Mouse (Mus musculus) intestine, embryonic 14.5 days (tissue): ENCODE data around the gene Capn11. TPM values are rescaled to one million over a fixed set of nuclear protein-coding genes. Genes with fewer than 3 reads are reported as not detected.

Source experiments
- ATAC-seq: fragments of 200-750 bp; cut with Nextera tagmentation; replicated peaks from 2 replicates; pipeline ENCODE4 v1.8.0; 2017; ENCODE audit warnings: low read depth, moderate number of reproducible peaks, moderate TSS enrichment, moderate library complexity; ENCODE audit not compliant: low FRiP score, low TSS enrichment
- DNase-seq: peaks from one replicate; pipeline ENCODE4 v3.0.0-alpha.2; 2018; ENCODE audit warnings: low spot score
- H3K27ac ChIP-seq: fragments of 300-500 bp; sonication (generic); 2 replicates; pipeline ENCODE4 v1.5.1; 2014; ENCODE audit warnings: low read depth, mild to moderate bottlenecking, control low read depth
- H3K27me3 ChIP-seq: fragments of 300-500 bp; sonication (generic); replicated peaks from 2 replicates; pipeline ENCODE4 v1.6.1; 2014; ENCODE audit warnings: low read length, control low read depth; ENCODE audit not compliant: control insufficient read depth, insufficient read depth
- H3K36me3 ChIP-seq: fragments of 300-500 bp; sonication (generic); 2 replicates; pipeline ENCODE4 v1.6.1; 2014; ENCODE audit warnings: low read length, control low read depth; ENCODE audit not compliant: control insufficient read depth, insufficient read depth
- H3K4me1 ChIP-seq: fragments of 300-500 bp; sonication (generic); replicated peaks from 2 replicates; pipeline ENCODE4 v1.6.1; 2014; ENCODE audit warnings: low read length, control low read depth, mixed read lengths; ENCODE audit not compliant: control insufficient read depth, insufficient read depth
- H3K4me2 ChIP-seq: fragments of 300-500 bp; sonication (generic); 2 replicates; pipeline ENCODE4 v1.6.1; 2014; ENCODE audit warnings: low read length
- H3K4me3 ChIP-seq: fragments of 300-500 bp; sonication (generic); 2 replicates; pipeline ENCODE4 v1.5.1; 2014; ENCODE audit warnings: low read depth, low read length, control low read depth, mixed read lengths
- H3K9ac ChIP-seq: fragments of 300-500 bp; sonication (generic); 2 replicates; pipeline ENCODE4 v1.6.1; 2014; ENCODE audit warnings: mild to moderate bottlenecking, low read length
- H3K9me3 ChIP-seq: fragments of 300-500 bp; sonication (generic); 2 replicates; pipeline ENCODE4 v1.6.1; 2016; ENCODE audit warnings: low read length, control low read depth; ENCODE audit not compliant: control insufficient read depth
- WGBS: fragments of 180-500 bp; shearing (Covaris S2); extraction: QIAGEN DNeasy Blood & Tissue Kit; methylation state at CpG from one replicate; pipeline ENCODE4 v1.1.7; 2014; 5-methylcytosine and 5-hydroxymethylcytosine counted together
- polyA plus RNA-seq: library from polyadenylated mRNA; unstranded; fragments of >200 nt; fragmentation: Nextera tagmentation; extraction: Ambion mirVana; gene quantifications from 2 replicates; pipeline ENCODE4 v1.2.1, GENCODE M21; 2014

Capn11 gene
- polyA plus RNA-seq, 1 experiment from 2014 or later = not detected

- Histone ChIP-seq H3K27me3 (no peaks in the 10 kb centered on the region), H3K4me2 (no peak overlapping the region), H3K9ac (no peak overlapping the region), H3K36me3 (no peaks in the 10 kb centered on the region), H3K27ac (no peak overlapping the region), H3K9me3 (no peaks in the 10 kb centered on the region), H3K4me3 (no peak overlapping the region), H3K4me1 (peaks cover 16% of the 10 kb centered on the region; the same call in 1 of the 2 replicates)
- DNase-seq = no peak
- no peak for ATAC-seq
- WGBS = 61% methylated on average over 4 of the region's 4 CpGs
Observed at GRCm38 (mm10) chr17:45616046-45616650, 43.0 kb downstream of the Capn11 start.

DNA sequence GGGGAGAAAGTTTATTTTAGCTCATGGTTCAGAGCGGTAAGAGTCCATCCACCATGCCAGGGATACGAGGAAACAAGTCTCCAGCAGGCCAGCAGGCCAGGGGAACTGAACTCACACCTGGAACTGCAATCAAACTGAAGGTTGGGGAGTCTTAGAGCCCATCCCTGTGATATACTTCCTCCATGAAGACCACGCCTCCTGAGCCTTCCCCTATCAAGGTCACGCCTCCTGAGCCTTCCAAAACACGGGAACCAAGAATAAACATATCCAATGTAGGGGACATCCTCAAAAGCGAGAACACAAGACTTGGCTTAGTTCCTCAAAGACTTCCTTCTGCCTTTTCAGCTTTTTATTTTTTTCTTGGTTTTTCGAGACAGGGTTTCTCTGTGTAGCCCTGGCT, 46.2 kb downstream of the Capn11 start:
- Histone ChIP-seq H3K4me1 (no peaks in the 10 kb centered on the region), H3K36me3 (no peaks in the 10 kb centered on the region), H3K4me3 (no peak overlapping the region), H3K27ac (no peak overlapping the region), H3K4me2 (no peak overlapping the region), H3K9ac (no peak overlapping the region), H3K9me3 (no peaks in the 10 kb centered on the region), H3K27me3 (no peaks in the 10 kb centered on the region)
- ATAC-seq (no peak), DNase-seq (no peak)
- WGBS = 81% methylated on average over 7 of the region's 7 CpGs

- no peak overlapping the region for H3K4me2 ChIP-seq
- no peak overlapping the region for H3K9ac ChIP-seq
- H3K9me3 ChIP-seq = no peaks in the 10 kb centered on the region
- WGBS = 64% methylated on average over 8 of the region's 8 CpGs
- H3K36me3 ChIP-seq = no peaks in the 10 kb centered on the region
- no peak for ATAC-seq
- no peak overlapping the region for H3K4me3 ChIP-seq
- H3K4me1 ChIP-seq = no peaks in the 10 kb centered on the region
- DNase-seq = no peak
- H3K27ac ChIP-seq = no peak overlapping the region
- H3K27me3 ChIP-seq = no peaks in the 10 kb centered on the region
Observed at GRCm38 (mm10) chr17:45612008-45612407, 47.1 kb downstream of the Capn11 start.

- Histone ChIP-seq H3K9me3 (no peaks in the 10 kb centered on the region), H3K4me3 (no peak overlapping the region), H3K4me2 (no peak overlapping the region), H3K9ac (no peak overlapping the region), H3K27me3 (no peaks in the 10 kb centered on the region), H3K27ac (no peak overlapping the region), H3K4me1 (no peaks in the 10 kb centered on the region), H3K36me3 (no peaks in the 10 kb centered on the region)
- 35% methylated on average over 5 of the region's 5 CpGs for WGBS
- no peak for ATAC-seq
- no peak for DNase-seq
Observed at GRCm38 (mm10) chr17:45610144-45610866, 48.8 kb downstream of the Capn11 start.

GRCm38 (mm10) chr17:45608396-45608795, 50.7 kb downstream of the Capn11 start:
- WGBS = 91% methylated on average over 4 of the region's 4 CpGs
- Histone ChIP-seq H3K27me3 (no peaks in the 10 kb centered on the region), H3K27ac (no peak overlapping the region), H3K4me2 (no peak overlapping the region), H3K36me3 (no peaks in the 10 kb centered on the region), H3K4me1 (no peaks in the 10 kb centered on the region), H3K9ac (no peak overlapping the region), H3K4me3 (no peak overlapping the region), H3K9me3 (no peaks in the 10 kb centered on the region)
- ATAC-seq = no peak
- DNase-seq = no peak

DNA sequence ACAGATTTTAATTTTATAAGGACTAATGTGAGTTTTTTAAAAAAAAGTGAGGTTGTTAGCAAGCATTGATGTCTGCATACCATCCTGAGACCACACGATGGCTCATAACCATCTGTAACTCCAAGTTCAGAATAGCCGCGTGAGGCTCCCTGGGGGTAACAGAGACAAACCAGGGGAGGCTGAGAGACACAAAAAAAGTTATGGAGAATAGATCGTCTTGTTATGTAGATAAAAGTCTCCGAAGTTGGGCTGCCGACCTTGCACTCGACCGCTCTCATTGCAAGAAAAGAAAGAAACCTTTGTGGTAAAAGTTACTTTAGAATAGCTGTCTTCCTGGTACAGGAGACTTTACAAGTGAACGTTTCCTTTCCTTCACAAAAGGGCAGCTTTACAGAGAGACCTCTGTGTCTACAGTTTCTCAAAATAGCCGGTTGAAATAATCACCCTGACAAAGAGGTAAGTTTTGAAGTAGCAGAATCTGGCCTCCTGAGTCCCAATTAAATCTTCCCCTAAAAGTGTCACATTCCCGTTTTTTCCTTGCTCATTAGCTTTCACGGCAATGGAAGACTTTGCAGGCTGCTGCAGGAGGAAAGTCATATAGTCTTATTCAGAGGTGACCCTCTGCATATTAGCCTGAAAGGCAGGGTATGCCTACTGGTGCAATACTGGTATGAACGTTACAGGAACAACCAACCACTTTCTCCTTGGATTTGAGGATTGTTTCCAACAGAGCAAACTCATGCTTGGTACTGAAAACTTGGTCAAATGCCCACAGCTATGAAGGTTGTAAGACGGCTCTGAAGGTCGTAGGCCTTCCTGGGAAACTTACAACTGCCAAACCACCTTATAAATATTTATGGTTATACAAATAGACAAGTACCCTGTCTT, 51.9 kb downstream of the Capn11 start:
- 74% methylated on average over 15 of the region's 15 CpGs for WGBS
- DNase-seq = no peak
- H3K4me3 ChIP-seq = no peak overlapping the region
- no peak for ATAC-seq
- no peak overlapping the region for H3K27ac ChIP-seq
- H3K9ac ChIP-seq = no peak overlapping the region
- no peaks in the 10 kb centered on the region for H3K9me3 ChIP-seq
- no peaks in the 10 kb centered on the region for H3K36me3 ChIP-seq
- no peaks in the 10 kb centered on the region for H3K27me3 ChIP-seq
- H3K4me2 ChIP-seq = no peak overlapping the region
- H3K4me1 ChIP-seq = peaks cover 1% of the 10 kb centered on the region

DNA sequence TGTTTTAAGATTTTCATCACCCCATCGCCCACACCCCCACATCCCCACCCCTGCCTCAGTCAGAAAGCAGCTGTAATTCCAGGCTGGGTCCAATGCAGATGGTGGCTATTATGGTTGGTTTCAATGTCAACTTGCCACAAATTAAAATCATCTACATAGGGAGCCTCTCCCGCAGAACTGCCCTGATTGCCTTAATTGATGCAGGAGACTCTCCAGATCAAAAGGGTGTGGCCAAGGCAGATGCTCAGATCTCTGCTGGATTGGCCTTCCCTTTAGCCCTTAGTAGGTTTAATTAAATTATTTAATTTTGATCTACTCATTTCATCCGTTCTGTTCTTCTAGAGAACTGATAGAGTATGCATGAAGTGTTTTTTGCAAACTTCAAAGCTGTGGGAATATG, 56.1 kb downstream of the Capn11 start:
- DNase-seq (no peak), ATAC-seq (no peak)
- WGBS = 85% methylated on average over 3 of the region's 3 CpGs

DNA sequence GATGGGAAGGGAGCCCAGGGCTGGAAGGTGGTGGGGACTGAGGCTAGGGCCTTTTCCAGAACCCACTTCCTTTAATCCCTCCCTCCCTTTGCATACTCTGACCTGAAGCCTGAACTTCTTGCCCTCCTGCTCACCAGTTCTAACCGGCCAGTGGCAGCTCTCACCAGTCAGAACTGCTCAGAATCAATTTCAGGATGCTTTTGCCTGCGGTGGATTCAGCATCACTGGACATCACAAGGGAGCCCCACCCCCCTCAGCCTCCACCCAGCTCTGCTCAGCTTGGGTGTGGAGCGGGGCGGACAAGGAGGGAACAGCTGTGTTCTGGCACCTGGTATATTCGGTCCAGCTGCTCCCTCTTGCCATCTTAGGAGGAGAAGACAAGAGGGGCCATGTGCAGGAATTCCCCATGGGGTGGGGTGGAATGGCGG, 57.2 kb downstream of the Capn11 start, which contains the start of gene Mymx:
Gene Mymx (minus strand): TSS at position 226 of the 428 bp plus-strand sequence.
- peaks cover 4% of the 10 kb centered on the region; the same call in 1 of the 2 replicates for H3K27me3 ChIP-seq
- no peak for DNase-seq
- H3K4me1 ChIP-seq = peaks cover 28% of the 10 kb centered on the region
- ATAC-seq = no peak
- no peaks in the 10 kb centered on the region for H3K9me3 ChIP-seq
- H3K36me3 ChIP-seq = no peaks in the 10 kb centered on the region
- peak within 1 kb of the TSS; percentile 3; the same call in 1 of the 2 replicates for H3K4me2 ChIP-seq
- no peak within 1 kb of the TSS for H3K4me3 ChIP-seq
- no peak within 1 kb of the TSS for H3K9ac ChIP-seq
- H3K27ac ChIP-seq = no peak within 1 kb of the TSS
- WGBS = 35% methylated on average over 6 of the region's 6 CpGs

More for the DNA sequence above, 56.1 kb downstream of the Capn11 start:
- Histone ChIP-seq H3K27ac (no peak overlapping the region), H3K36me3 (no peaks in the 10 kb centered on the region), H3K9me3 (no peaks in the 10 kb centered on the region), H3K4me3 (no peak overlapping the region), H3K27me3 (peaks cover 4% of the 10 kb centered on the region; the same call in 1 of the 2 replicates), H3K9ac (no peak overlapping the region), H3K4me2 (no peak overlapping the region), H3K4me1 (peaks cover 24% of the 10 kb centered on the region)
